Mouse (Mus musculus) CH12.LX (cell line): ENCODE data around the gene 5031439G07Rik. TPM values are rescaled to one million over a fixed set of nuclear protein-coding genes. Genes with fewer than 3 reads are reported as not detected.

ENCODE experiments used
- DNase-seq: peaks from one replicate; pipeline ENCODE4 v3.0.0-alpha.2; 2013; ENCODE audit errors: extremely low read depth
- H3K27ac ChIP-seq: 2 replicates; pipeline ENCODE4 v1.5.1; 2012; ENCODE audit warnings: low read depth, mild to moderate bottlenecking, control low read depth, moderate library complexity; ENCODE audit not compliant: insufficient read depth
- H3K27me3 ChIP-seq: replicated peaks from 2 replicates; pipeline ENCODE3; 2012; ENCODE audit warnings: inconsistent platforms
- H3K36me3 ChIP-seq, 2 experiments: replicated peaks in 1 of 2; 2 replicates each; pipeline versions ENCODE3 to v1.6.1; 2012; ENCODE audit warnings: inconsistent platforms in 1 of 2, low read length in 1 of 2, mild to moderate bottlenecking in 1 of 2, mixed read lengths in 1 of 2, moderate library complexity in 1 of 2; ENCODE audit not compliant: control insufficient read depth in 1 of 2, insufficient read depth in 1 of 2
- H3K4me1 ChIP-seq, 2 experiments: 2 replicates each; pipeline ENCODE4 v1.6.1; 2012; ENCODE audit warnings: inconsistent platforms in 1 of 2, moderate library complexity in 1 of 2; ENCODE audit not compliant: insufficient read depth in 2 of 2, control insufficient read depth in 1 of 2
- H3K4me2 ChIP-seq: 2 replicates; pipeline ENCODE4 v1.6.1; 2012; ENCODE audit warnings: low read depth, mild to moderate bottlenecking, control low read depth; ENCODE audit not compliant: poor library complexity, insufficient read depth, severe bottlenecking
- H3K4me3 ChIP-seq, 3 experiments: fragments of 150-350 bp in 1 of 3; sonication (generic) in 1 of 3; replicated peaks in 1 of 3; 2 replicates each; pipeline versions ENCODE3 to v1.5.1; 2011 to 2012; ENCODE audit warnings: low read depth in 2 of 3, low read length in 2 of 3, mild to moderate bottlenecking in 2 of 3, moderate library complexity in 2 of 3, control low read depth in 1 of 3, improper control_type of control experiment in 1 of 3, inconsistent platforms in 1 of 3, mixed read lengths in 1 of 3; ENCODE audit not compliant: poor library complexity in 1 of 3
- H3K79me2 ChIP-seq: replicated peaks from 2 replicates; pipeline ENCODE4 v1.6.1; 2012; ENCODE audit warnings: mild to moderate bottlenecking, moderate library complexity; ENCODE audit not compliant: control insufficient read depth, poor library complexity, insufficient read depth, severe bottlenecking; ENCODE audit errors: extremely low read depth
- H3K9ac ChIP-seq: 2 replicates; pipeline ENCODE4 v1.6.1; 2012; ENCODE audit warnings: low read depth, mild to moderate bottlenecking, control low read depth, moderate library complexity; ENCODE audit not compliant: insufficient read depth
- H3K9me3 ChIP-seq: replicated peaks from 2 replicates; pipeline ENCODE3; 2012; ENCODE audit warnings: low read length, inconsistent platforms, mixed read lengths
- BHLHE40 ChIP-seq: IDR thresholded peaks from 2 replicates; pipeline ENCODE4 v1.6.1; 2011; ENCODE audit warnings: mild to moderate bottlenecking, low read depth, low read length, improper control_type of control experiment
- CHD1 ChIP-seq: IDR thresholded peaks from 2 replicates; pipeline ENCODE4 v1.6.1; 2012; ENCODE audit warnings: low read depth, low read length, improper control_type of control experiment, inconsistent platforms
- CHD2 ChIP-seq: IDR thresholded peaks from 2 replicates; pipeline ENCODE4 v1.6.1; 2011; ENCODE audit warnings: low read length, improper control_type of control experiment
- CTCF ChIP-seq, 2 experiments: IDR thresholded peaks in 1 of 2; conservative IDR thresholded peaks in 1 of 2; 2 replicates each; pipeline ENCODE4 v1.5.1; 2011 to 2012; ENCODE audit warnings: low read depth in 2 of 2, low read length in 2 of 2, improper control_type of control experiment in 1 of 2, inconsistent platforms in 1 of 2, mild to moderate bottlenecking in 1 of 2, moderate library complexity in 1 of 2
- E2F4 ChIP-seq: IDR thresholded peaks from 2 replicates; pipeline ENCODE4 v1.6.1; 2011; ENCODE audit warnings: low read depth, low read length, improper control_type of control experiment; ENCODE audit not compliant: insufficient replicate concordance
- ELF1 ChIP-seq: IDR thresholded peaks from 2 replicates; pipeline ENCODE4 v1.6.1; 2014; ENCODE audit warnings: low read depth, mild to moderate bottlenecking, inconsistent platforms, low read length, improper control_type of control experiment
- EP300 ChIP-seq: IDR thresholded peaks from 2 replicates; pipeline ENCODE4 v1.6.1; 2011; ENCODE audit warnings: low read length, improper control_type of control experiment
- ETS1 ChIP-seq: conservative IDR thresholded peaks from 2 replicates; pipeline ENCODE4 v1.6.1; 2012; ENCODE audit warnings: low read depth, mild to moderate bottlenecking, inconsistent platforms, low read length, improper control_type of control experiment, moderate library complexity
- GABPA ChIP-seq: IDR thresholded peaks from 2 replicates; pipeline ENCODE4 v1.6.1; 2012; ENCODE audit warnings: low read depth, low read length, improper control_type of control experiment, inconsistent platforms; ENCODE audit not compliant: insufficient replicate concordance
- HCFC1 ChIP-seq: IDR thresholded peaks from 2 replicates; pipeline ENCODE4 v1.6.1; 2012; ENCODE audit warnings: low read depth, mild to moderate bottlenecking, inconsistent platforms, low read length, improper control_type of control experiment
- IRF4 ChIP-seq: IDR thresholded peaks from 2 replicates; pipeline ENCODE4 v1.6.1; 2014; ENCODE audit warnings: low read depth, mild to moderate bottlenecking, inconsistent platforms, low read length, improper control_type of control experiment
- JUN ChIP-seq: IDR thresholded peaks from 2 replicates; pipeline ENCODE4 v1.6.1; 2011; ENCODE audit warnings: low read depth, mild to moderate bottlenecking, low read length, improper control_type of control experiment, moderate library complexity; ENCODE audit not compliant: insufficient read depth
- JUND ChIP-seq: conservative IDR thresholded peaks from 2 replicates; pipeline ENCODE4 v1.6.1; 2011; ENCODE audit warnings: low read depth, low read length, improper control_type of control experiment
- KAT2A ChIP-seq: IDR thresholded peaks from 2 replicates; pipeline ENCODE4 v1.6.1; 2012; ENCODE audit warnings: low read length, improper control_type of control experiment, inconsistent platforms; ENCODE audit not compliant: insufficient replicate concordance
- MAFK ChIP-seq: IDR thresholded peaks from 2 replicates; pipeline ENCODE4 v1.6.1; 2011; ENCODE audit warnings: low read length, improper control_type of control experiment; ENCODE audit not compliant: insufficient replicate concordance
- MAX ChIP-seq: IDR thresholded peaks from 2 replicates; pipeline ENCODE4 v1.6.1; 2011; ENCODE audit warnings: low read length, improper control_type of control experiment
- MAZ ChIP-seq: IDR thresholded peaks from 2 replicates; pipeline ENCODE4 v1.6.1; 2012; ENCODE audit warnings: low read depth, mild to moderate bottlenecking, inconsistent platforms, low read length, improper control_type of control experiment, moderate library complexity
- MEF2A ChIP-seq: IDR thresholded peaks from 2 replicates; pipeline ENCODE4 v1.6.1; 2014; ENCODE audit warnings: low read depth, mild to moderate bottlenecking, inconsistent platforms, low read length, improper control_type of control experiment, borderline replicate concordance
- MXI1 ChIP-seq: IDR thresholded peaks from 2 replicates; pipeline ENCODE4 v1.6.1; 2011; ENCODE audit warnings: mild to moderate bottlenecking, low read depth, low read length, improper control_type of control experiment
- MYC ChIP-seq: IDR thresholded peaks from 2 replicates; pipeline ENCODE4 v1.6.1; 2011; ENCODE audit warnings: low read depth, mild to moderate bottlenecking, improper control_type of control experiment, low read length
- NELFE ChIP-seq: IDR thresholded peaks from 2 replicates; pipeline ENCODE4 v1.6.1; 2011; ENCODE audit warnings: low read depth, low read length, improper control_type of control experiment
- NRF1 ChIP-seq: IDR thresholded peaks from 2 replicates; pipeline ENCODE4 v1.6.1; 2014; ENCODE audit warnings: low read depth, mild to moderate bottlenecking, inconsistent platforms, low read length, improper control_type of control experiment, moderate library complexity
- PAX5 ChIP-seq: IDR thresholded peaks from 2 replicates; pipeline ENCODE4 v1.6.1; 2012; ENCODE audit warnings: low read length, inconsistent platforms, mixed read lengths
- POLR2A ChIP-seq: IDR thresholded peaks from 2 replicates; pipeline ENCODE4 v1.6.1; 2011; ENCODE audit warnings: low read depth, mild to moderate bottlenecking, improper control_type of control experiment, low read length
- POLR2AphosphoS2 ChIP-seq: IDR thresholded peaks from 2 replicates; pipeline ENCODE4 v1.6.1; 2011; ENCODE audit warnings: low read depth, low read length, improper control_type of control experiment
- RAD21 ChIP-seq: IDR thresholded peaks from 2 replicates; pipeline ENCODE4 v1.6.1; 2011; ENCODE audit warnings: low read depth, mild to moderate bottlenecking, low read length, improper control_type of control experiment, moderate library complexity
- RCOR1 ChIP-seq: conservative IDR thresholded peaks from 2 replicates; pipeline ENCODE4 v1.6.1; 2012; ENCODE audit warnings: low read depth, mild to moderate bottlenecking, inconsistent platforms, low read length, improper control_type of control experiment
- SIN3A ChIP-seq: IDR thresholded peaks from 2 replicates; pipeline ENCODE4 v1.6.1; 2012; ENCODE audit warnings: low read length, improper control_type of control experiment, inconsistent platforms
- SMC3 ChIP-seq: IDR thresholded peaks from 2 replicates; pipeline ENCODE4 v1.6.1; 2011; ENCODE audit warnings: low read depth, low read length, improper control_type of control experiment
- TBP ChIP-seq: conservative IDR thresholded peaks from 2 replicates; pipeline ENCODE4 v1.6.1; 2011; ENCODE audit warnings: low read depth, low read length, improper control_type of control experiment
- TCF12 ChIP-seq: IDR thresholded peaks from 2 replicates; pipeline ENCODE4 v1.6.1; 2014; ENCODE audit warnings: low read depth, mild to moderate bottlenecking, inconsistent platforms, low read length, improper control_type of control experiment
- UBTF ChIP-seq: IDR thresholded peaks from 2 replicates; pipeline ENCODE4 v1.6.1; 2012; ENCODE audit warnings: low read depth, mild to moderate bottlenecking, inconsistent platforms, low read length, improper control_type of control experiment, moderate library complexity
- USF1 ChIP-seq: IDR thresholded peaks from 2 replicates; pipeline ENCODE4 v1.6.1; 2014; ENCODE audit warnings: low read depth, mild to moderate bottlenecking, inconsistent platforms, low read length, improper control_type of control experiment
- USF2 ChIP-seq: conservative IDR thresholded peaks from 2 replicates; pipeline ENCODE4 v1.6.1; 2011; ENCODE audit warnings: low read depth, low read length, improper control_type of control experiment
- ZC3H11A ChIP-seq: IDR thresholded peaks from 2 replicates; pipeline ENCODE4 v1.6.1; 2012; ENCODE audit warnings: low read depth, mild to moderate bottlenecking, inconsistent platforms, low read length, improper control_type of control experiment
- ZKSCAN1 ChIP-seq: IDR thresholded peaks from 2 replicates; pipeline ENCODE4 v1.6.1; 2012; ENCODE audit warnings: low read depth, inconsistent platforms, low read length, improper control_type of control experiment, borderline replicate concordance
- ZMIZ1 ChIP-seq: IDR thresholded peaks from 2 replicates; pipeline ENCODE4 v1.6.1; 2012; ENCODE audit warnings: low read depth, mild to moderate bottlenecking, inconsistent platforms, low read length, improper control_type of control experiment
- ZNF384 ChIP-seq: IDR thresholded peaks from 2 replicates; pipeline ENCODE4 v1.6.1; 2012; ENCODE audit warnings: low read depth, low read length, improper control_type of control experiment, inconsistent platforms
- dilution Hi-C: fragments of 300-500 bp; cut with MboI; formaldehyde crosslinking; loops from 2 replicates; pipeline ENCODE4 v1.14.3; 2020; ENCODE audit warnings: low sequenced_read_pairs; ENCODE audit not compliant: extremely low pct_unique_long_range_greater_than_20kb, extremely low pct_ligation_motif_present
- in situ Hi-C: fragments of 300-500 bp; cut with MboI; formaldehyde crosslinking; loops from 3 replicates; pipeline ENCODE4 v1.14.3; 2019; ENCODE audit warnings: low sequenced_read_pairs, low pct_ligation_motif_present, low pct_unique_long_range_greater_than_20kb, mixed read lengths
- polyA plus RNA-seq: library from polyadenylated mRNA; unstranded; fragments of >175 nt; gene quantifications from 2 replicates; pipeline ENCODE4 v1.2.1, GENCODE M21; 2012; ENCODE audit warnings: low read depth; ENCODE audit not compliant: insufficient read length
- total RNA-seq, 2 experiments: library from RNA; depleted of rRNA; stranded (reverse); fragments of 300-350 nt in 1 of 2; fragments of >200 nt in 1 of 2; gene quantifications; 2 replicates each; pipeline ENCODE4 v1.2.3; 2012 to 2014

The 5031439G07Rik gene
- 10.9 and 12.9 TPM in 2 replicates for total RNA-seq (2012; rRNA removed)
- 8.6 and 9.4 TPM in 2 replicates for total RNA-seq (2014; rRNA removed)
- polyA plus RNA-seq, result 22.7 and 26.0 TPM in 2 replicates

DNA sequence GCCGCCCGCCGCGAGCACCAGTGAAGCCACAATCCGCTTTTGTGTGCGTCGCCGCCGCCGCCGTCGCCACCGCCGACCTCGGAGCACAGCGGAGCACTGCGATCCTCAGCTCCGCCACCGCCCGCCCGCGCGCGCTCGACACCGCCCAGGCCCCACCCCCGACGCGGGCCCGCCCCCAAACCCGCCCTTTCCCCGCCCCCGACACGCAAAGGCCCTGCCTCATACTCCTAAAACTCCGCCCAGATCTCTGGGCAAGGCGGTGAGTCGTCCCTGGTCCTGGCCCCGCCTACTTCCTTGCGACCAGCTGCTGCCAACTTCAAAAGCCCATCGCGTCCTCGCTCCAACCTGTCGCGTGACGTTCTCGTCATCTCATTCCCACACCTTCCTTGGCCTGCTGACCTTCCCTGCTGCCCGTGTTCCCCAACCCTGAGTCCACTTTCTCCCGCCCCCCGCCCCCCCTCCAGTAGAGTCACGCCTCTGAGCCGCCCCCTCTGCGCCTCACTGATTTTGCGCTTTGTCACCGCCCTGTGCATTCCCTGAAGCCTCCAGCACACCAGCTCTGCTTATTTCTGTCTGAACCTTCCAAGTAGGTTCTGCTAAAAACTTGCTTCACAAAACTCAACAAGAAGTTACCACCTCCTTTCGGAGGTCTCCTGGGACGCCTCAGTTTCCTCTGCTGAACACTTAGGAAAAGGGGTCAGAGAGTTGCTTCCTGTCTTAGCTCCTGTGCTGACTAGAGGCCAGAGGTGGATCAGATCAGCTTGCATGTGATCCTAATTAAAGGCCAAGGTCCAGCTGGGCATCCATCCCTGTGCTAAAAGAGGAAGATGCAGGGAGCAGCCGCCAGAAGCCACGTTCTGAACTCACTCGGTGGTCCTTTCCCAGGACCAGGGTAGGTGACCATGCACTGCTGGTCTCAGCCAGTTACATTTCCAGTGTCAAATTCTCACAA, at the start of gene 5031439G07Rik:
Gene 5031439G07Rik (minus strand): TSS at position 678 of the 952 bp plus-strand sequence.
- Histone ChIP-seq H3K9ac (peak within 1 kb of the TSS; percentile 55), H3K79me2 (no peaks in the 10 kb centered on the region), H3K27me3 (peaks cover 2% of the 10 kb centered on the region), H3K36me3 (peaks cover 0 to 7% of the 10 kb centered on the region in 2 experiments), H3K4me1 (peaks cover 13 to 38% of the 10 kb centered on the region in 2 experiments), H3K4me3 (peak within 1 kb of the TSS; percentile 61 to 96 (median 72)), H3K4me2 (peak within 1 kb of the TSS; percentile 84), H3K9me3 (no peaks in the 10 kb centered on the region), H3K27ac (no peak within 1 kb of the TSS)
- TF ChIP-seq ELF1, result peak; percentile 13; the same call in 1 of the 2 replicates
- no peak for TF ChIP-seq SMC3
- peak; percentile 17; the same call in 1 of the 2 replicates for TF ChIP-seq UBTF
- no peak for TF ChIP-seq MYC
- no peak for TF ChIP-seq PAX5
- peak; percentile 26; the same call in 1 of the 2 replicates for TF ChIP-seq NELFE
- no peak for TF ChIP-seq TBP
- no peak for TF ChIP-seq IRF4
- TF ChIP-seq KAT2A, result no peak
- TF ChIP-seq RAD21, result no peak
- TF ChIP-seq USF1, result no peak
- TF ChIP-seq POLR2A, result peak; percentile 64
- no peak for TF ChIP-seq ZKSCAN1
- no peak for TF ChIP-seq E2F4
- no peak for TF ChIP-seq SIN3A
- no peak for TF ChIP-seq MAFK
- no peak for TF ChIP-seq MAX
- TF ChIP-seq EP300, result no peak
- no peak for TF ChIP-seq CHD1
- no peak for TF ChIP-seq CTCF (conservative IDR thresholded peaks at IDR 0.05 in 1 of 2, IDR thresholded peaks at IDR 0.05 in 1 of 2; ENCODE audit: low read depth in 2 of 2, low read length in 2 of 2)
- TF ChIP-seq ZMIZ1, result no peak
- no peak for TF ChIP-seq NRF1
- TF ChIP-seq ETS1, result no peak
- TF ChIP-seq ZC3H11A, result no peak
- peak; percentile 81 for TF ChIP-seq BHLHE40
- no peak for TF ChIP-seq JUN
- no peak for TF ChIP-seq USF2
- no peak for TF ChIP-seq MEF2A
- no peak for TF ChIP-seq HCFC1
- TF ChIP-seq MAZ, result no peak
- no peak for TF ChIP-seq RCOR1
- TF ChIP-seq JUND, result no peak
- TF ChIP-seq TCF12, result 0 out of 2 replicates have a peak, but pooled peaks have one; percentile 24
- TF ChIP-seq CHD2, result no peak
- no peak for TF ChIP-seq ZNF384
- TF ChIP-seq MXI1, result no peak
- TF ChIP-seq GABPA, result no peak
- TF ChIP-seq POLR2AphosphoS2, result no peak
- DNase-seq, result peak; percentile 95
- in situ Hi-C loops, result loop anchor here (5.0 kb wide), 1 partner anchor 41 kb away; no protein-coding TSS in a partner anchor
- dilution Hi-C loops, result no loop called here
